Mouse (Mus musculus) pancreas, adult 10 weeks (tissue): ENCODE data around the gene Dtd1. TPM values are rescaled to one million over a fixed set of nuclear protein-coding genes. Genes with fewer than 3 reads are reported as not detected.

Experiments
- polyA plus RNA-seq: library from polyadenylated mRNA; stranded (reverse); fragments of 350-450 nt; fragmentation: Illumina TruSeq; extraction: RNeasy Lipid Tissue Mini Kit (QIAGEN cat#74804); gene quantifications from one replicate; pipeline ENCODE4 v1.2.3, GENCODE M21; 2015; ENCODE audit warnings: low read depth, low replicate concordance; ENCODE audit not compliant: insufficient read depth

The Dtd1 gene
- polyA plus RNA-seq, result 4.6 TPM

GRCm38 (mm10) chr2:144599831-144600687 is at the start of gene Dtd1:
Dtd1 (plus strand) TSS chr2:144599897.

GRCm38 (mm10) chr2:144550529-144550928 is 49.2 kb upstream of the Dtd1 start, which contains the start of gene Rbbp9:
Rbbp9 (minus strand) TSS chr2:144550869.

GRCm38 (mm10) chr2:144555820-144556552 is 43.7 kb upstream of the Dtd1 start, which contains the start of gene Sec23b:
Sec23b (plus strand) TSS chr2:144556229.

GRCm38 (mm10) chr2:144593951-144594651 is 5.6 kb upstream of the Dtd1 start, which contains the start of gene Smim26:
Smim26 (plus strand) TSS chr2:144594054.

Other genes with a start within 250 kb of the Dtd1 start
- gene Kat14, start 230.9 kb upstream of the Dtd1 start, polyA plus RNA-seq, result 6.9 TPM
- gene Pet117, start 230.9 kb upstream of the Dtd1 start, polyA plus RNA-seq, result 1.6 TPM
- 0.83 TPM for gene Dzank1, start 72.5 kb upstream of the Dtd1 start, polyA plus RNA-seq
- 3.7 TPM for gene Polr3f, start 72.2 kb upstream of the Dtd1 start, polyA plus RNA-seq
- 6.7 TPM for gene Rbbp9, start 49.0 kb upstream of the Dtd1 start, polyA plus RNA-seq
- 17.3 TPM for gene Sec23b, start 43.7 kb upstream of the Dtd1 start, polyA plus RNA-seq
- 13.4 TPM for gene Smim26, start 5.8 kb upstream of the Dtd1 start, polyA plus RNA-seq
- gene Scp2d1, start 223.8 kb downstream of the Dtd1 start, polyA plus RNA-seq, result not detected